Mouse (Mus musculus): Measurements from ENCODE around the gene Atxn1. TPM values are rescaled to one million over a fixed set of nuclear protein-coding genes. Genes with fewer than 3 reads are reported as not detected.

Atxn1 gene
- total and polyA plus RNA-seq, 3 experiments = 0.39 to 1.1 TPM; not detected in 1

DNA sequence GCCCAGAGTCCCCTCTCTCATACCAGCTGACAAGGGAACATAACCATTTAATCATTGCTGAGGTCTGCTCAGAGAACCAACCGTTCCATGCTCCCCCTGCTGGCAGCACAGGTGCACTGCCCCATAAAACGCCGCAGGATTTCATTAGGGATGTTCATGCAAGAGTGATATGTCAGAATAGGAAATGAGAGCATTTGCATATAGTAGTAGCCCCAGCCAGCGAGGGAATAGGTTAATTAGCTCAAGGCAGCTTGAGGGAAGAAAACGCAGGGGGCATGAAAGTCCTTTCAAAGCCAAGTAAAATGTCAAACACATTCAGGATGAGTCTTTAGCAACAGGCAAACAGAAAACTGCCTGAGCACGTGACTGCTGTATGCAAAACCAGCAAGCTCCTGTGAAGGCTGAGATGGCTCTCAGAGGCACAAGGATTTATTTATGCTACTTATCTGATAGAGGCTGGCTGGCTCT, 393.0 kb downstream of the Atxn1 start (continued):
- TF ChIP-seq TCF12 (IDR thresholded peaks at IDR 0.05; ENCODE audit: low read depth, low read length) (no peak), KAT2A (conservative IDR thresholded peaks at IDR 0.05; ENCODE audit: low read depth, low read length) (no peak), SIN3A (IDR thresholded peaks at IDR 0.05; ENCODE audit: low read length) (peak; percentile 64)

DNA sequence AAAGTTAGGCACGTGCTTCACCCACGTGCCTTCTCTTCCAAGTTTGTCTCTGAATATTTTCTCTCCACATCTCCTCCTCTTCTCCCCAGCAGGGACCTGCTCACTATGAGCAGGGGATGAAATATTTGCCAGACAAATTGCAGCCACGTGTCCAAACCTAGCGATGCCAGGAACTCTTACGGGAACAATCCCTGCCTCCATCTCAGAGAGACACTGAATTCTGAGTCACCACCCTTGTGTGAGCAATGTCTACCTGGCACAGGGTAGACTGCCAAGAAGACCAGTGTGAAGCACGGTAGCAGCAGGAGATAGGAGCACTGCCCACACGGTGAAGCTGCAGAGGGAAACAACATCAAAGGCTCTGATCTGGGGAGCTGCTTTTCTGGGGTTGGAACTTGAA, 394.9 kb downstream of the Atxn1 start:
- TF ChIP-seq GABPA (IDR thresholded peaks at IDR 0.05; ENCODE audit: low read depth, low read length) (no peak), KAT2A (conservative IDR thresholded peaks at IDR 0.05; ENCODE audit: low read depth, low read length) (no peak), ETS1 (IDR thresholded peaks at IDR 0.05; ENCODE audit: low read depth, low read length) (no peak), NELFE (IDR thresholded peaks at IDR 0.05; ENCODE audit: low read depth, low read length) (no peak), USF1 (IDR thresholded peaks at IDR 0.05; ENCODE audit: low read depth, low read length) (no peak), MAZ (IDR thresholded peaks at IDR 0.05; ENCODE audit: low read depth, low read length) (no peak), USF2 (IDR thresholded peaks at IDR 0.05; ENCODE audit: borderline replicate concordance in 1 of 2, insufficient read depth in 1 of 2, low read depth in 1 of 2, low read length in 2 of 2) (no peak), HCFC1 (IDR thresholded peaks at IDR 0.05; ENCODE audit: low read depth, low read length) (no peak), TAL1 (IDR thresholded peaks at IDR 0.05; ENCODE audit: low read length) (no peak), EP300 (IDR thresholded peaks at IDR 0.05; ENCODE audit: low read depth in 1 of 2, low read length in 2 of 2) (no peak), ZMIZ1 (IDR thresholded peaks at IDR 0.05; ENCODE audit: low read depth, low read length) (no peak)
- Histone ChIP-seq H3K9me3 (replicated peaks; ENCODE audit: insufficient read depth, low read length) (no peaks in the 10 kb centered on the region), H3K4me3 (ENCODE audit: control insufficient read depth in 1 of 2, insufficient read depth in 1 of 2, low read depth in 2 of 2, low read length in 2 of 2) (no peak overlapping the region), H3K79me2 (ENCODE audit: control insufficient read depth, insufficient read depth, low read length, poor library complexity) (no peaks in the 10 kb centered on the region), H3K36me3 (ENCODE audit: control insufficient read depth in 1 of 2, insufficient read depth in 2 of 2, low read length in 2 of 2) (peaks cover 0 to 3% of the 10 kb centered on the region in 2 experiments; a peak in 2 of 4 replicates), H3K4me1 (ENCODE audit: control insufficient read depth in 1 of 2, insufficient read depth in 2 of 2, low read length in 2 of 2) (peaks cover 0 to 3% of the 10 kb centered on the region in 2 experiments; a peak in 1 of 4 replicates), H3K27me3 (ENCODE audit: control insufficient read depth in 1 of 2, insufficient read depth in 2 of 2, low read length in 2 of 2) (no peaks in the 10 kb centered on the region), H3K9ac (ENCODE audit: control insufficient read depth, low read depth, low read length, poor library complexity, severe bottlenecking) (no peak overlapping the region), H3K27ac (ENCODE audit: control insufficient read depth, low read depth, low read length) (no peak overlapping the region)
- no peak for DNase-seq (ENCODE audit: low read depth, low spot score)

- TF ChIP-seq GABPA (IDR thresholded peaks at IDR 0.05; ENCODE audit: low read depth, low read length) = no peak
- no peak for TF ChIP-seq ELF1 (IDR thresholded peaks at IDR 0.05; ENCODE audit: low read depth, low read length)
- TF ChIP-seq ZMIZ1 (IDR thresholded peaks at IDR 0.05; ENCODE audit: low read depth, low read length) = no peak
- TF ChIP-seq POLR2AphosphoS2 (IDR thresholded peaks at IDR 0.05; ENCODE audit: low read length) = no peak
- TF ChIP-seq MAFK (IDR thresholded peaks at IDR 0.05; ENCODE audit: borderline replicate concordance, low read depth, low read length) = no peak
- TF ChIP-seq USF2 (IDR thresholded peaks at IDR 0.05; ENCODE audit: borderline replicate concordance in 1 of 2, insufficient read depth in 1 of 2, low read depth in 1 of 2, low read length in 2 of 2) = no peak
- TF ChIP-seq NELFE (IDR thresholded peaks at IDR 0.05; ENCODE audit: low read depth, low read length) = no peak
- no peak for TF ChIP-seq JUND (IDR thresholded peaks at IDR 0.05; ENCODE audit: low read depth, low read length)
- no peak for TF ChIP-seq RCOR1 (IDR thresholded peaks at IDR 0.05; ENCODE audit: low read depth, low read length)
- TF ChIP-seq MXI1 (IDR thresholded peaks at IDR 0.05; ENCODE audit: low read depth, low read length) = no peak
- no peak for TF ChIP-seq ZNF384 (IDR thresholded peaks at IDR 0.05; ENCODE audit: low read depth, low read length)
- TF ChIP-seq TCF12 (IDR thresholded peaks at IDR 0.05; ENCODE audit: low read depth, low read length) = no peak
- no peak for TF ChIP-seq KAT2A (conservative IDR thresholded peaks at IDR 0.05; ENCODE audit: low read depth, low read length)
- no peak for TF ChIP-seq HCFC1 (IDR thresholded peaks at IDR 0.05; ENCODE audit: low read depth, low read length)
- no peak for TF ChIP-seq POLR2A (IDR thresholded peaks at IDR 0.05; ENCODE audit: control insufficient read depth in 1 of 2, insufficient read depth in 1 of 2, low read depth in 1 of 2, low read length in 2 of 2, poor library complexity in 1 of 2)
- TF ChIP-seq TAL1 (IDR thresholded peaks at IDR 0.05; ENCODE audit: low read length) = no peak
- TF ChIP-seq EP300 (IDR thresholded peaks at IDR 0.05; ENCODE audit: low read depth in 1 of 2, low read length in 2 of 2) = no peak
- TF ChIP-seq ZKSCAN1 (IDR thresholded peaks at IDR 0.05; ENCODE audit: low read depth, low read length) = no peak
- no peak for TF ChIP-seq CHD1 (IDR thresholded peaks at IDR 0.05; ENCODE audit: low read depth, low read length)
- Histone ChIP-seq H3K36me3 (ENCODE audit: control insufficient read depth in 1 of 2, insufficient read depth in 2 of 2, low read length in 2 of 2) (no peaks in the 10 kb centered on the region), H3K79me2 (ENCODE audit: control insufficient read depth, insufficient read depth, low read length, poor library complexity) (no peaks in the 10 kb centered on the region), H3K27ac (ENCODE audit: control insufficient read depth, low read depth, low read length) (no peak overlapping the region), H3K9me3 (replicated peaks; ENCODE audit: insufficient read depth, low read length) (no peaks in the 10 kb centered on the region), H3K4me3 (ENCODE audit: control insufficient read depth in 1 of 2, insufficient read depth in 1 of 2, low read depth in 2 of 2, low read length in 2 of 2) (no peak overlapping the region), H3K9ac (ENCODE audit: control insufficient read depth, low read depth, low read length, poor library complexity, severe bottlenecking) (no peak overlapping the region), H3K27me3 (ENCODE audit: control insufficient read depth in 1 of 2, insufficient read depth in 2 of 2, low read length in 2 of 2) (no peaks in the 10 kb centered on the region), H3K4me1 (ENCODE audit: control insufficient read depth in 1 of 2, insufficient read depth in 2 of 2, low read length in 2 of 2) (no peaks in the 10 kb centered on the region)
- no peak for DNase-seq (ENCODE audit: low read depth, low spot score)
Observed at GRCm38 (mm10) chr13:45564946-45565345, 399.9 kb downstream of the Atxn1 start.
